Mouse (Mus musculus): ENCODE data around the gene Pcbp2. TPM values are rescaled to one million over a fixed set of nuclear protein-coding genes. Genes with fewer than 3 reads are reported as not detected.

The Pcbp2 gene
- polyA plus RNA-seq, 1 experiment from 2014 or later = 247 TPM

Other genes with a start within 250 kb of the Pcbp2 start
- gene Itgb7, start 238.6 kb upstream of the Pcbp2 start, polyA plus RNA-seq (2014; fragmentation: Nextera tagmentation; extraction: Ambion mirVana) = 0.76 and 1.1 TPM in 2 replicates
- 19.3 and 19.7 TPM in 2 replicates for gene Rarg, start 213.0 kb upstream of the Pcbp2 start, polyA plus RNA-seq (2014; fragmentation: Nextera tagmentation; extraction: Ambion mirVana)
- 0.21 and 0.48 TPM in 2 replicates for gene Gm9918, start 200.0 kb upstream of the Pcbp2 start, polyA plus RNA-seq (2014; fragmentation: Nextera tagmentation; extraction: Ambion mirVana)
- gene Mfsd5, start 191.1 kb upstream of the Pcbp2 start, polyA plus RNA-seq (2014; fragmentation: Nextera tagmentation; extraction: Ambion mirVana) = 55.6 and 64.7 TPM in 2 replicates
- gene Espl1, start 174.3 kb upstream of the Pcbp2 start, polyA plus RNA-seq (2014; fragmentation: Nextera tagmentation; extraction: Ambion mirVana) = 58.3 and 60.3 TPM in 2 replicates
- 357 and 374 TPM in 2 replicates for gene Pfdn5, start 144.4 kb upstream of the Pcbp2 start, polyA plus RNA-seq (2014; fragmentation: Nextera tagmentation; extraction: Ambion mirVana)
- 113 and 124 TPM in 2 replicates for gene Myg1, start 138.8 kb upstream of the Pcbp2 start, polyA plus RNA-seq (2014; fragmentation: Nextera tagmentation; extraction: Ambion mirVana)
- 103 and 114 TPM in 2 replicates for gene Aaas, start 119.8 kb upstream of the Pcbp2 start, polyA plus RNA-seq (2014; fragmentation: Nextera tagmentation; extraction: Ambion mirVana)
- gene Sp7, start 103.4 kb upstream of the Pcbp2 start, polyA plus RNA-seq (2014; fragmentation: Nextera tagmentation; extraction: Ambion mirVana) = 0.20 and 0.52 TPM in 2 replicates
- 12.2 and 12.5 TPM in 2 replicates for gene Sp1, start 64.4 kb upstream of the Pcbp2 start, polyA plus RNA-seq (2014; fragmentation: Nextera tagmentation; extraction: Ambion mirVana)
- gene Amhr2, start 25.2 kb upstream of the Pcbp2 start, polyA plus RNA-seq (2014; fragmentation: Nextera tagmentation; extraction: Ambion mirVana) = 1.0 TPM in 1 of 2 replicates, not detected in the other
- 87.9 and 97.2 TPM in 2 replicates for gene Prr13, start 11.5 kb upstream of the Pcbp2 start, polyA plus RNA-seq (2014; fragmentation: Nextera tagmentation; extraction: Ambion mirVana)
- gene Gm10337, start 33.2 kb downstream of the Pcbp2 start, polyA plus RNA-seq (2014; fragmentation: Nextera tagmentation; extraction: Ambion mirVana) = 15.6 TPM in 1 of 2 replicates, not detected in the other
- 25.4 and 28.4 TPM in 2 replicates for gene Map3k12, start 46.5 kb downstream of the Pcbp2 start, polyA plus RNA-seq (2014; fragmentation: Nextera tagmentation; extraction: Ambion mirVana)
- gene Tarbp2, start 47.7 kb downstream of the Pcbp2 start, polyA plus RNA-seq (2014; fragmentation: Nextera tagmentation; extraction: Ambion mirVana) = 98.9 and 109 TPM in 2 replicates
- 0.80 and 2.1 TPM in 2 replicates for gene Npff, start 54.4 kb downstream of the Pcbp2 start, polyA plus RNA-seq (2014; fragmentation: Nextera tagmentation; extraction: Ambion mirVana)
- gene Gm28047, start 154.5 kb downstream of the Pcbp2 start, polyA plus RNA-seq (2014; fragmentation: Nextera tagmentation; extraction: Ambion mirVana) = 0.37 TPM in 1 of 2 replicates, not detected in the other
- 15.1 and 15.5 TPM in 2 replicates for gene Atf7, start 154.9 kb downstream of the Pcbp2 start, polyA plus RNA-seq (2014; fragmentation: Nextera tagmentation; extraction: Ambion mirVana)
- 52.7 and 58.4 TPM in 2 replicates for gene Atp5g2, start 201.8 kb downstream of the Pcbp2 start, polyA plus RNA-seq (2014; fragmentation: Nextera tagmentation; extraction: Ambion mirVana)